Mouse (Mus musculus): ENCODE measurements at regions not wholly inside any gene's neighbourhood (a gene's known extent, or its start where the extent isn't known, plus 50 kb on each side); places are given as distances from the start of the nearest gene placed in this dataset.

GRCm38 (mm10) chr9:60931290-60931689 is 136.9 kb downstream of the Uaca start:
- WGBS: 87% methylated on average over 1 of the region's 1 CpGs
- H3K27ac ChIP-seq: no peak overlapping the region
- no peak for ATAC-seq (ENCODE audit: borderline replicate concordance, extremely low read depth, low FRiP score, low TSS enrichment)
- no peaks in the 10 kb centered on the region for H3K9me3 ChIP-seq
- peaks cover 2% of the 10 kb centered on the region; the same call in 1 of the 2 replicates for H3K4me1 ChIP-seq
- H3K27me3 ChIP-seq: no peaks in the 10 kb centered on the region
- no peak overlapping the region for H3K9ac ChIP-seq
- H3K4me2 ChIP-seq: no peak overlapping the region
- no peaks in the 10 kb centered on the region for H3K36me3 ChIP-seq
- no peak overlapping the region for H3K4me3 ChIP-seq

DNA sequence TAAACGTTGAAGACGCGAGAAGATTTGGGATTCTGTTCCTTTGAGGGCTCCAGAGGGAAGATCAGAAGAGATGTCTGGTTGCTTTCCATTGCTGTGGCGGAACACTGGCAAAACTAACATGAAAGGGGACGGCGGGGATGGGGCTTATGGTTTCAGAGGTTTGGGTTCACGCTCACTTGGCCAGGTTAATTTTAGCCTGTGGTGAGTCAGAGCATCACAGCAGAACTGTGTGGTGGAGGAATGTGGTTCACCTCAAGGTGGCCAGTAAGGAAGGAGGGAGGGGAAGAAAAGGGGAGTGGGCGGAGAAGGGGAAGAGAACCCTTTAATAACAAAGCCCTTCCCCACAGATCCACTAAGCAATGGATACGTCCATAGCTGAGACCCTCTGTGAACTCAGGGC is 142.6 kb downstream of the Uaca start:
- peaks cover 5% of the 10 kb centered on the region for H3K4me1 ChIP-seq
- WGBS: 84% methylated on average over 9 of the region's 9 CpGs
- no peaks in the 10 kb centered on the region for H3K36me3 ChIP-seq
- no peak overlapping the region for H3K27ac ChIP-seq
- no peaks in the 10 kb centered on the region; the same call in 1 of the 2 replicates for H3K27me3 ChIP-seq
- no peak for ATAC-seq (ENCODE audit: borderline replicate concordance, extremely low read depth, low FRiP score, low TSS enrichment)
- no peak overlapping the region for H3K9ac ChIP-seq
- H3K4me2 ChIP-seq: no peak overlapping the region
- no peak overlapping the region for H3K4me3 ChIP-seq
- H3K9me3 ChIP-seq: no peaks in the 10 kb centered on the region

DNA sequence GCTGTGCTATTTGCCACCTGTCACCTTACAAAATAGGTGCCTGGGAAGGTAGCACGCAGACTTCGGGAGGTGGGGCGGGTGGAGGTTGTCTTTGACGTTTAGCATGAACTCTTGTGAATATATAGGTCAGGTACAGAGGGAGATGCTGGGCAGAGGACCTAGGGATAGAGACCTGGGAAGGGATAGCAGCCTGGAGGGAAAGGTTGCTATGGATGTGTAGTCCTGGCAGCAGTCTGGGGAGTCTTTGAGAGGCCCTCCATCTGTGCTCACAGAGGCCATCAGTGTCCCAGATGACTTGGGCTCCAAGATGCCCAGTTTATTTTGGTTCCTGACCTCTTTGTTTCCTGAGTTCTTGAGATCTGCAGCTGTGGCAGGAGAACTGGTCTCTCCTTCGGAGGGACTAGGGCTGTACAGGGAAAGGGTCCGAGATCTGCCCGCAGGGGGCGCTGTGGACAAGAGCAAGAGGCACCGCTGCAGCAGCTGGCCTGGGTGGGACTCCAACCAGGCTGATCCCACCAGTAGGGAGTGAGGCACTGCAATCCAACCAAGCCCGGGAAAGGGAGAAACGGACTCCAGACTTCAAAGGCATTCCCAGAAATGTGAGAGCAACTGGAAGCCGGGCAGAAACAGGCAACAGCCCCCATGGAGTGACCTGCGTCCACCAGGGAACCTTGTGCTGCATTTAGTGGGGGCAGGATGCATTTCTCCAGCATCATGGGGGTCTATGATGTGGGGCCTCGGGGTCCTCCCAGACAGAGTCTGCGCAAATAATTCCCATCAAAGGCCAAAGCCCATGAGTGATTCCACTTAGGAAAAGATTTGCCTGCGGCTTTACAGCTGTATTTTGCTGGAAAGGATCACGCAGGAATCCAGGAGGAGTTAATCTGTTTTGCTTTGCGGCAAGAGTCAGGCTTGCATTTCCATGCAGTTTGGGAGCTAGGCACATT is 145.8 kb downstream of the Uaca start:
- H3K27me3 ChIP-seq: no peaks in the 10 kb centered on the region; the same call in 1 of the 2 replicates
- 27% methylated on average over 18 of the region's 18 CpGs for WGBS
- peak overlapping the region; percentile 26; the same call in 1 of the 2 replicates for H3K4me2 ChIP-seq
- ATAC-seq (ENCODE audit: borderline replicate concordance, extremely low read depth, low FRiP score, low TSS enrichment): peak; percentile 95
- no peak overlapping the region for H3K27ac ChIP-seq
- no peak overlapping the region for H3K4me3 ChIP-seq
- H3K36me3 ChIP-seq: no peaks in the 10 kb centered on the region
- H3K9me3 ChIP-seq: no peaks in the 10 kb centered on the region
- no peak overlapping the region for H3K9ac ChIP-seq
- H3K4me1 ChIP-seq: peaks cover 8% of the 10 kb centered on the region

DNA sequence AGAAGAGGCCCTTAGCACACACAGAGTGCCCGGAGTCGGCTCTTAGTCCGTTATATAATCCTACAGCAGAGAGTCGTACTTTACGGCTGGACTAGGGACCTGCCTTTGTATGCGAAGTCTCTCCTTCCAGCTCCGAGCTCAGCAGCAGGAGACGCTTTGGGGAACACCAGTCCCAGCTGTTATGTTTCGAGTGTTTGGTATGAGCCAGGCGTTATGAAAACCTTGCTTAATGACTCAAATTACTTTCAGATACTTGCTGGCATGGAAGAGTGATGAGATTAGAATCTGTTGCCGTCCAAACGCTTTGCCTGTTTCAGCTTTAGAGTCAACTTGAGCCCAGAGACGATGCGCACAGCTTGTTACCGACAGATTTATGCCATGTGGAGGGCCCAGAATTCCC is 153.0 kb downstream of the Uaca start:
- no peak overlapping the region for H3K9ac ChIP-seq
- no peaks in the 10 kb centered on the region for H3K36me3 ChIP-seq
- H3K27me3 ChIP-seq: peaks cover 14% of the 10 kb centered on the region
- ATAC-seq (ENCODE audit: borderline replicate concordance, extremely low read depth, low FRiP score, low TSS enrichment): no peak
- H3K4me1 ChIP-seq: peaks cover 29% of the 10 kb centered on the region
- H3K27ac ChIP-seq: no peak overlapping the region
- no peaks in the 10 kb centered on the region for H3K9me3 ChIP-seq
- no peak overlapping the region for H3K4me3 ChIP-seq
- H3K4me2 ChIP-seq: no peak overlapping the region
- WGBS: 54% methylated on average over 15 of the region's 15 CpGs

DNA sequence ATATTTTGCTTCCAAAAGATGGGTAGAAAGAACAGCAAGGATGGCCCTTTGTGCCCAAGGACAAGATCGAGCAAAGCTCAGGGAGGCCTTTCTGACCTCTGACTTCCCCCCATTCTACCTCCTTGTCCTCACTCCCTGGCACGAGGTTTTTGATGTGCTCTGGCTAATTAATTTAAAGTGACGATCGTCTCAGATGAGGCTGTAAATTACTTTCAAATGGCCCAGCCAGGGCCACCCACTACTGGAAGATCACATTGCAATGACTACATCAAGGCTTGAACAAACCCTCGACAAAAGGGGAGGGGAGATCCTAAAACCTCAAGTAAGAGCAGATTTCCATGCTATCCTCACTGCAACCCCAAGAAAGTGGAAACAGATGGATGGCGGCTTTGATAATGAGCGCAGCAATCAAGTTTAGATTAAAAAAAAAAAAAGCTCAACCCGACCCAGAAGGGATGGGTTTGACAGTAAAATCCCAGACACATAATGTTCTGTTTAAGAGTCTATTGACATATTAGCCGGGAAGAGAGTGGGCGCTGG is 154.3 kb downstream of the Uaca start:
- no peak for ATAC-seq (ENCODE audit: borderline replicate concordance, extremely low read depth, low FRiP score, low TSS enrichment)
- no peaks in the 10 kb centered on the region for H3K9me3 ChIP-seq
- peaks cover 14% of the 10 kb centered on the region for H3K27me3 ChIP-seq
- 61% methylated on average over 10 of the region's 10 CpGs for WGBS
- H3K27ac ChIP-seq: no peak overlapping the region
- H3K4me3 ChIP-seq: no peak overlapping the region
- H3K4me2 ChIP-seq: no peak overlapping the region
- peaks cover 27% of the 10 kb centered on the region for H3K4me1 ChIP-seq
- no peaks in the 10 kb centered on the region for H3K36me3 ChIP-seq
- no peak overlapping the region for H3K9ac ChIP-seq

DNA sequence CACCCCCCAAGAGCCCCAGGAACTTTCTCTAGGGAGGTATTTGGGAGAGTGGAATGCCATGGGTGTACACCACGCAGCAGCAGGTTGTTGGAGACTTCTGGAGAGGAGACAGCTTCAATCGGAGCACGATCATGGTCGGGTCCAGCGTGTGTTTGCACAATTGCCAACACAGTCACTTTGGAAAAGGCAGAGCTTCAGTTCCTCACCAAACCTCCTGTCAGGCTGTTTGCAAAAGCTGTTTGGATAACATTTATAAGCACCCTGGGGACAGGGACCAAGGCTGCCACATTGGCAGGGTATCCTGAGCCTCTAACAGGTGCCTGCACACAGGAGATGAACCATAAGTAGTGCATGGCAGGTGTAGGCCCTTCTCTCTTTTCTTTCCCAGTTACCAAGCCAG is 155.8 kb downstream of the Uaca start:
- Histone ChIP-seq H3K36me3 (no peaks in the 10 kb centered on the region), H3K4me3 (no peak overlapping the region), H3K27ac (no peak overlapping the region), H3K27me3 (peaks cover 14% of the 10 kb centered on the region), H3K9me3 (no peaks in the 10 kb centered on the region), H3K4me2 (no peak overlapping the region), H3K4me1 (peaks cover 27% of the 10 kb centered on the region), H3K9ac (no peak overlapping the region)
- no peak for ATAC-seq (ENCODE audit: borderline replicate concordance, extremely low read depth, low FRiP score, low TSS enrichment)
- 82% methylated on average over 5 of the region's 5 CpGs for WGBS

DNA sequence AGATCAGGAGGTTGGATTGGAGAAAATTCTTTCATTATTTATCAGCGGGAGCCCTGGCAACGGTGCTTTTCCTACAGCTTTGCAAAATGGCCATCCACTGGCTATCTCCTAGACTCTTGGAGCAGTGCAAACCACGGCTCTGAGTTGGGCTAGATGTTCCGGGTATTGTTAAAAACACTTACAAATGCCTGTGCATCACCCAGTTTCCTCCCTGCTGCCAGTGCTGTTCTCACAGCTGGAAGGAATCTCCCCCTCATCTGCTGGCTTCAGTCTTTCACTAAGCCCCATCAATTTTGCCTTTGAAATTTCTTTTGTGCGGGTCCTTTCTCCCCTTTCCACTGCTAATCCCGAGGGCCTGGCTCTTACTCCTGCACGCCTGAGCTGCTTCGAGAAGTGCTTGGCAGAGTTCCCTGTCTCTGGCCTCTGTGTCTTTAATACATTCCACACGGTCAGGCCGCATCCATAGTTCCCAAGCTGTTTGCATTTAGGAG is 156.8 kb downstream of the Uaca start:
- Histone ChIP-seq H3K27ac (peak overlapping the region; percentile 61), H3K4me2 (no peak overlapping the region), H3K4me1 (peaks cover 27% of the 10 kb centered on the region), H3K27me3 (peaks cover 9% of the 10 kb centered on the region), H3K36me3 (no peaks in the 10 kb centered on the region), H3K9me3 (no peaks in the 10 kb centered on the region), H3K4me3 (no peak overlapping the region), H3K9ac (no peak overlapping the region)
- peak; percentile 83 for ATAC-seq (ENCODE audit: borderline replicate concordance, extremely low read depth, low FRiP score, low TSS enrichment)
- WGBS: 13% methylated on average over 10 of the region's 10 CpGs

DNA sequence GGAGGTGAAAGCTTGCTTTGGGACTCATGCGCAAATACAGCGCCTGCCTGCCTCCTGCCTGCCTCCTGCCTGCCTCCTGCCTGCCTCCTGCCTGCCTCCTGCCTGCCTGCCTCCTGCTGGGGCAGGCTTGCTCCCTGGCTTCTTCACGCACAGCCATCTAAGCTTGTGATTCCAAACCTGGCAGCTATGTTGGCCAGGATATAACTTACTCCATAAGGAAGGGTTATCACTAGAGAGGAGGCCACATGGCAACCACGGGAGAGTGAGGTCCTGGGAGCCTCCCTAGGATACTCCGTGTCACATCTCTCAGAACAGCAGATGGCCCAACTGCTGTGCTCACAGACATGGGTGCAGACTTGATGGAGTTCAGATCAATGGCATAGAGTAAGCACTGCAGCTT is 163.1 kb downstream of the Uaca start:
- no peak for ATAC-seq (ENCODE audit: borderline replicate concordance, extremely low read depth, low FRiP score, low TSS enrichment)
- H3K27ac ChIP-seq: no peak overlapping the region
- H3K4me3 ChIP-seq: no peak overlapping the region
- no peaks in the 10 kb centered on the region for H3K27me3 ChIP-seq
- no peaks in the 10 kb centered on the region for H3K4me1 ChIP-seq
- no peak overlapping the region for H3K9ac ChIP-seq
- WGBS: 54% methylated on average over 5 of the region's 5 CpGs
- no peaks in the 10 kb centered on the region for H3K36me3 ChIP-seq
- no peak overlapping the region for H3K4me2 ChIP-seq
- no peaks in the 10 kb centered on the region for H3K9me3 ChIP-seq

DNA sequence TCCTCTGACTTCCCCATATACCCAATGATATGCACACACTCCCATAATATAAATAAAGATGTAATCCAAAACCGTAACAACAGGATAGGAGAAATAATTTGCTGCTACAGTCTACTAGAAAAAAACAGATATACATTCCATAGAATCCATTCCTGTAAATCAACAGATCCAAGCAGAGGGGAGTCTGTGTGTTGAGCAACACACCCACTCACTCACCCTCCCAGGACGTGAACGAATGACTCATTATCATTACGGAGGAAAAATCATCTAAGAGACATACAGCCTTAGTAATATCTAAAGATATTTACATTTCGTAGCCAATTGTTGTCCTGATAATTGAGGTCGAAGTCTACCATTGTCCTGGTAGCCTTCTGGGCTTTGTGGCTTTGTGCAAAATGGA is 165.2 kb downstream of the Uaca start:
- Histone ChIP-seq H3K9me3 (no peaks in the 10 kb centered on the region), H3K4me2 (no peak overlapping the region), H3K27me3 (no peaks in the 10 kb centered on the region), H3K36me3 (no peaks in the 10 kb centered on the region), H3K27ac (no peak overlapping the region), H3K9ac (no peak overlapping the region), H3K4me3 (no peak overlapping the region), H3K4me1 (no peaks in the 10 kb centered on the region)
- no peak for ATAC-seq (ENCODE audit: borderline replicate concordance, extremely low read depth, low FRiP score, low TSS enrichment)
- WGBS: 68% methylated on average over 6 of the region's 6 CpGs

GRCm38 (mm10) chr9:60962086-60962485 is 167.7 kb downstream of the Uaca start:
- no peaks in the 10 kb centered on the region for H3K36me3 ChIP-seq
- H3K4me2 ChIP-seq: no peak overlapping the region
- ATAC-seq (ENCODE audit: borderline replicate concordance, extremely low read depth, low FRiP score, low TSS enrichment): no peak
- no peaks in the 10 kb centered on the region for H3K4me1 ChIP-seq
- WGBS: 72% methylated on average over 4 of the region's 4 CpGs
- no peak overlapping the region for H3K9ac ChIP-seq
- H3K9me3 ChIP-seq: no peaks in the 10 kb centered on the region
- H3K27ac ChIP-seq: no peak overlapping the region
- H3K27me3 ChIP-seq: no peaks in the 10 kb centered on the region
- no peak overlapping the region for H3K4me3 ChIP-seq

- no peak overlapping the region for H3K27ac ChIP-seq
- no peaks in the 10 kb centered on the region for H3K36me3 ChIP-seq
- H3K4me3 ChIP-seq: no peak overlapping the region
- WGBS: 75% methylated on average over 1 of the region's 1 CpGs
- ATAC-seq (ENCODE audit: borderline replicate concordance, extremely low read depth, low FRiP score, low TSS enrichment): no peak
- no peaks in the 10 kb centered on the region for H3K9me3 ChIP-seq
- no peaks in the 10 kb centered on the region for H3K4me1 ChIP-seq
- no peak overlapping the region for H3K9ac ChIP-seq
- H3K4me2 ChIP-seq: no peak overlapping the region
- no peaks in the 10 kb centered on the region for H3K27me3 ChIP-seq
Measured at GRCm38 (mm10) chr9:60965641-60966040, 171.3 kb downstream of the Uaca start.

DNA sequence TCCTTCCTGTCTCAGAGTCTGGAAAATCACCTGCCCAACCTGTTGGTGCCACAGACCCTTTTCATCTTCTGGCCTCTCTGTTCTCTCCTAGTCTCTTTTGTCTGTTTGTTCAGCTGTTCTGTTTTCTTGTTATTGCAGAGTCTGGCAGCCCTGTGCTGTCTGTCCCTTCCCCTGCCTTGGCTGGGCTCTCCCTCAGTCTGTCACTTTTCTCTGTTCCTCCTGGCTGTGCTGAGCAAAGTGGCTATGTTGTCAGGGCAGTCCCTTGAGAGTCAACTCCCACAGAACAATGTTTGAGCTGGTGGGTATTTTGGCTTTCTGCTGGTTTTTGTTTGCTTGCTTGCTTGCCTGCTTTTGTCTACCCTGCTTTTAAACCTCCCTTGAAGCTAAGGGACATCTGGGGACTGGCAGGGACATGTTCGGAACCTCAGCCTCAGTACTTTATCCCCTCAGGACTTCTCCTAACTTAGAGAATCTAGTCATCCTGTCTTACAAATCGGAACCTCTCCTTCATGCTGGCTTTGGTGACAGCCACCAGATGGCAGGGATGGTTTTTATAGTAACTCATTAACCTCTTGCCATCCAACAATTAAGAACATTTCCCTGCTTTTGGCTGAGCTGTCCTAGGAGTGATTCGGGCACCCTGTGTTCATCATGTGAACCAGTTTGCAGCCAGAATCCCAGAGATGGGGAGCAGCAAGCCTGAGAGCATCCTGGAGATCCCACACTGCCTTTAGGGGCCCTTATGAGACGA is 174.1 kb downstream of the Uaca start:
- H3K9ac ChIP-seq: no peak overlapping the region
- no peaks in the 10 kb centered on the region for H3K27me3 ChIP-seq
- H3K36me3 ChIP-seq: no peaks in the 10 kb centered on the region
- no peaks in the 10 kb centered on the region for H3K4me1 ChIP-seq
- no peak overlapping the region for H3K4me2 ChIP-seq
- H3K27ac ChIP-seq: no peak overlapping the region
- H3K4me3 ChIP-seq: no peak overlapping the region
- ATAC-seq (ENCODE audit: borderline replicate concordance, extremely low read depth, low FRiP score, low TSS enrichment): no peak
- 51% methylated on average over 4 of the region's 4 CpGs for WGBS
- no peaks in the 10 kb centered on the region for H3K9me3 ChIP-seq

Measured in lung, embryonic 15.5 days (tissue).